Mouse (Mus musculus) adipose tissue, adult 10 weeks (tissue): ENCODE measurements around the gene Casc4. TPM values are rescaled to one million over a fixed set of nuclear protein-coding genes. Genes with fewer than 3 reads are reported as not detected.

Experiments used
- polyA plus RNA-seq: library from polyadenylated mRNA; stranded (reverse); fragments of 350-450 nt; fragmentation: Illumina TruSeq; extraction: RNeasy Lipid Tissue Mini Kit (QIAGEN cat#74804); gene quantifications from one replicate; pipeline ENCODE4 v1.2.3, GENCODE M21; 2014; ENCODE audit warnings: low read depth, low replicate concordance

Gene Casc4
- 28.9 TPM for polyA plus RNA-seq

GRCm38 (mm10) chr2:121866632-121867050 is at the start of gene Casc4:
Gene Casc4 (plus strand): TSS chr2:121866970.

GRCm38 (mm10) chr2:121955765-121956223 is 89.0 kb downstream of the Casc4 start, which contains the start of the genes Ctdspl2 and Mageb3:
Gene Ctdspl2 (plus strand): TSS chr2:121956001.
Gene Mageb3 (minus strand): TSS chr2:121956092.

Other genes starting within 250 kb of the Casc4 start
- 2.7 TPM for gene Frmd5, start 59.9 kb upstream of the Casc4 start, polyA plus RNA-seq
- gene Ctdspl2, start 89.0 kb downstream of the Casc4 start, polyA plus RNA-seq, result 12.1 TPM
- gene Mageb3, start 89.1 kb downstream of the Casc4 start, polyA plus RNA-seq, result not detected
- gene Eif3j1, start 161.6 kb downstream of the Casc4 start, polyA plus RNA-seq, result 16.7 TPM